30 mouse cellular contexts compared by ENCODE assay signal in the genomic region with DNA sequence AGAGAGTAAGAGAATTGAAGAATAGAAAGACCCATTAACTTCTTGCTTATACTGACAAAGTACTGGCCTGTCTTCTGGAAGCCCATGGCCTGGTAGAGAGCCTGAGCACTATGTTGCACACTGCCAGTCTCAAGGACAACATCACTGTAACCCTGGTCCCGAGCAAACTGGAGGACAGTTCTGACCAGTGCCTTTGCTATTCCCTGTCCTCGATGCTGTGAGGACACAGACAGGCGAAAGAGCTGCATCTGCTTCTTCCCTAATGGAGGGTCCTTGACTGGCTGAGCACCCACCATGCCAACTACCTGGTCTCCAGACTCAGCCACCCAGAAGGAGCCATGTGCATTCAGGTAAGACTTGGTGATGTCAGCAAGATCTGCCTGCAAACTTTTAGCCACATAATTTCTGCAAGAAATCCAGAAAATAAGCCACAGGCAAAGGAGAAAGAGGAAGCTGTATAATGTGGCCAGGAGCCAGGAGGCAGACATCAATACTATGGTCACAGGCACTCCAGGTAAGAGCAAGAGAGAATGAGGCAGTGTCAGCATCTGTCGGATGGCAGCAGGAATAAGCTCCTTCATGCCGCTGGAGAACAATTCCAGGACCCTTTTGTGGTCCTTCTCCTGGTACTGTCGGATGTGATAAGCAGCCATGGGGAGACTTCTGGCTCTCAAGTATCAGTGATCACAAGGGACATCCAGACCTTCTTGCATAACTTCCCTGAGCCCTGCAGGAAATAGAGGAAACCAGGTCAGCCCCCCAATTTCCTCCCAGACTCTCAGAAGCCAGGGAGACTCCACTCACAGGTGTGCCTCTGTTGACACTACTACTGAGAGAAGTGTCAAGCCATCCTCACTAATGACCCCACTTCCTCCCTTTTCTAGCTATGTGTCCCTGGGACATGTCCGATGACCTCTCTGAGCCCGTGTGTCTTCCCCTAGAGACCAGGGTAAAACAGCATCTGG. TPM values are rescaled to one million over a fixed set of nuclear protein-coding genes. Genes with fewer than 3 reads are reported as not detected.
DNase-seq lines count a peak whose midpoint lies in the region; ATAC-seq and TF ChIP-seq lines count a peak whose summit lies in the region.
"Had no signal": no experiment of that assay in that cellular context is flagged by ENCODE, and none has a peak within 500 bp of the region (broad histone marks: within the 10 kb centered on the region; RNA-seq: fewer than 3 reads in every experiment).

No protein-coding gene starts in this region.

- ATAC-seq in hematopoietic stem cell, adult 5-6 weeks (replicated peaks in 1 of 2; ENCODE audit: insufficient read depth in 1 of 2, low FRiP score in 2 of 2, low TSS enrichment in 1 of 2, low read depth in 1 of 2, poor library complexity in 2 of 2, severe bottlenecking in 2 of 2): peak; percentile 56 to 82
- no peak for ATAC-seq in forebrain, embryonic 15.5 days (replicated peaks)
- ATAC-seq: CD4-positive, CD25-positive, alpha-beta regulatory T cell, adult 4 months; forebrain, embryonic 16.5 days; hindbrain, embryonic 16.5 days; intestine, embryonic 15.5 days; Patski had no signal

- TF ChIP-seq CTCF in MEL (IDR thresholded peaks at IDR 0.05 in 2 of 3, conservative IDR thresholded peaks at IDR 0.05 in 1 of 3; ENCODE audit: control insufficient read depth in 1 of 3, insufficient read depth in 1 of 3, low read depth in 2 of 3, low read length in 3 of 3, poor library complexity in 1 of 3, severe bottlenecking in 1 of 3): no peak

- no peak overlapping the region for H3K4me3 ChIP-seq in MEL (ENCODE audit: control insufficient read depth in 1 of 2, insufficient read depth in 1 of 2, low read depth in 2 of 2, low read length in 2 of 2)
- H3K4me3 ChIP-seq in forebrain, embryonic 15.5 days: no peak overlapping the region
- H3K4me3 ChIP-seq: embryonic facial prominence, embryonic 10.5 days; heart, embryonic 15.5 days; intestine, embryonic 15.5 days had no signal

- peak; percentile 90 for DNase-seq in heart, adult 11 months
- no peak for DNase-seq in heart, postnatal 10 days
- peak; percentile 29 for DNase-seq in MEL (ENCODE audit: low read depth, low spot score)
- DNase-seq in kidney, postnatal 10 days: peak; percentile 39
- DNase-seq in T-cell, adult 2 months (ENCODE audit: low spot score): no peak
- no peak for DNase-seq in right cerebral cortex, adult 18-20 months
- DNase-seq: cerebellum, adult 9-10 months; gastrocnemius, postnatal 14 days; heart, postnatal 4 days; lung, adult 18-20 months; lung, postnatal 10 days; right cerebral cortex, postnatal 14 days; spleen, adult 18-20 months; thymus, postnatal 25 days had no signal

- WGBS in forebrain, embryonic 15.5 days: 91% methylated on average over 8 of the region's 8 CpGs

- TF ChIP-seq EP300 in MEL (IDR thresholded peaks at IDR 0.05; ENCODE audit: low read depth in 1 of 2, low read length in 2 of 2): no peak

- H3K36me3 ChIP-seq in MEL (ENCODE audit: control insufficient read depth in 1 of 2, insufficient read depth in 2 of 2, low read length in 2 of 2): no peaks in the 10 kb centered on the region
- H3K36me3 ChIP-seq in forebrain, embryonic 15.5 days: no peaks in the 10 kb centered on the region
- H3K36me3 ChIP-seq: embryonic facial prominence, embryonic 10.5 days; heart, embryonic 15.5 days; intestine, embryonic 15.5 days had no signal

- no peaks in the 10 kb centered on the region for H3K9me3 ChIP-seq in MEL (replicated peaks; ENCODE audit: insufficient read depth, low read length)
- no peaks in the 10 kb centered on the region for H3K9me3 ChIP-seq in forebrain, embryonic 15.5 days
- H3K9me3 ChIP-seq: embryonic facial prominence, embryonic 10.5 days; heart, embryonic 15.5 days; intestine, embryonic 15.5 days had no signal

- H3K4me2 ChIP-seq in forebrain, embryonic 15.5 days (replicated peaks): no peak overlapping the region
- H3K4me2 ChIP-seq: heart, embryonic 15.5 days; intestine, embryonic 15.5 days; liver, embryonic 11.5 days; midbrain, embryonic 11.5 days had no signal

- no peaks in the 10 kb centered on the region; a peak in 1 of 4 replicates for H3K27me3 ChIP-seq in MEL (ENCODE audit: control insufficient read depth in 1 of 2, insufficient read depth in 2 of 2, low read length in 2 of 2)
- H3K27me3 ChIP-seq in forebrain, embryonic 15.5 days: no peaks in the 10 kb centered on the region
- H3K27me3 ChIP-seq: heart, embryonic 15.5 days; intestine, embryonic 15.5 days had no signal

- H3K4me1 ChIP-seq in MEL (ENCODE audit: control insufficient read depth in 1 of 2, insufficient read depth in 2 of 2, low read length in 2 of 2): no peaks in the 10 kb centered on the region
- no peaks in the 10 kb centered on the region for H3K4me1 ChIP-seq in forebrain, embryonic 15.5 days
- H3K4me1 ChIP-seq: embryonic facial prominence, embryonic 10.5 days; heart, embryonic 15.5 days; intestine, embryonic 15.5 days had no signal

- intact Hi-C loops in heart, postnatal 10 days (cut with DNase I): no loop called here

- H3K79me2 ChIP-seq in MEL (ENCODE audit: control insufficient read depth, insufficient read depth, low read length, poor library complexity): no peaks in the 10 kb centered on the region

- TF ChIP-seq RAD21 in MEL (IDR thresholded peaks at IDR 0.05; ENCODE audit: low read depth, low read length): no peak

- TF ChIP-seq POLR2A in MEL (IDR thresholded peaks at IDR 0.05; ENCODE audit: control insufficient read depth in 1 of 2, insufficient read depth in 1 of 2, low read depth in 1 of 2, low read length in 2 of 2, poor library complexity in 1 of 2): no peak

- H3K9ac ChIP-seq in MEL (ENCODE audit: control insufficient read depth, low read depth, low read length, poor library complexity, severe bottlenecking): no peak overlapping the region
- H3K9ac ChIP-seq in forebrain, embryonic 15.5 days (replicated peaks): no peak overlapping the region
- H3K9ac ChIP-seq: heart, embryonic 15.5 days; intestine, embryonic 15.5 days had no signal

- no peak overlapping the region for H3K27ac ChIP-seq in MEL (ENCODE audit: control insufficient read depth, low read depth, low read length)
- no peak overlapping the region for H3K27ac ChIP-seq in forebrain, embryonic 15.5 days (replicated peaks)
- H3K27ac ChIP-seq: embryonic facial prominence, embryonic 10.5 days; heart, embryonic 15.5 days; intestine, embryonic 15.5 days had no signal

TF ChIP-seq in MEL, 35 proteins besides CTCF, POLR2A, EP300 and RAD21:
- TF ChIP-seq MAX (IDR thresholded peaks at IDR 0.05; ENCODE audit: low read length): no peak
- no peak for TF ChIP-seq NRF1 (IDR thresholded peaks at IDR 0.05; ENCODE audit: insufficient read depth, low read depth, low read length, poor library complexity, severe bottlenecking)
- no peak for TF ChIP-seq MAFK (IDR thresholded peaks at IDR 0.05; ENCODE audit: borderline replicate concordance, low read depth, low read length)
- TF ChIP-seq SIN3A (IDR thresholded peaks at IDR 0.05; ENCODE audit: low read length): no peak

RNA-seq across cellular contexts. Expression of gene Nat8f2, which starts 0.9 kb away (rescaled TPM):
- total RNA-seq in heart, postnatal 10 days (2021): not detected
- total RNA-seq in MEL (2012; rRNA removed): 0.03 and 0.12 TPM in 2 replicates
- under 1 TPM in 1 of 2 experiments, not detected in 1; 0.06 TPM for polyA plus RNA-seq in MEL (2012; ENCODE audit: insufficient read depth in 1 of 2, insufficient read length in 2 of 2, low read depth in 1 of 2, low replicate concordance in 2 of 2, missing spikeins in 1 of 2)
- not detected in 2 replicates for total RNA-seq in hematopoietic stem cell, adult 5-6 weeks (2017)
- not detected in 2 replicates for polyA plus RNA-seq in forebrain, embryonic 15.5 days (2015; fragmentation: Nextera tagmentation; extraction: Ambion mirVana)
- total RNA-seq: heart, postnatal 4 days; midbrain, postnatal 0 days; neutrophil, adult 5-6 weeks had no signal
- polyA plus RNA-seq: CD4-positive, CD25-positive, alpha-beta regulatory T cell, adult 4 months; embryonic facial prominence, embryonic 10.5 days; forebrain, embryonic 16.5 days; heart, embryonic 15.5 days; hindbrain, embryonic 16.5 days; limb, embryonic 11.5 days; liver, embryonic 11.5 days; midbrain, embryonic 11.5 days had no signal

RNA-seq across cellular contexts. Expression of gene Nat8, which starts 36.1 kb away (rescaled TPM):
- total RNA-seq in heart, postnatal 10 days (2021): not detected
- total RNA-seq in MEL (2012; rRNA removed): not detected in 2 replicates
- polyA plus RNA-seq in MEL (2012; ENCODE audit: insufficient read depth in 1 of 2, insufficient read length in 2 of 2, low read depth in 1 of 2, low replicate concordance in 2 of 2, missing spikeins in 1 of 2): under 1 TPM in 1 of 2 experiments, not detected in 1; 0.10 TPM
- not detected in 2 replicates for total RNA-seq in hematopoietic stem cell, adult 5-6 weeks (2017)
- not detected in 2 replicates for polyA plus RNA-seq in forebrain, embryonic 15.5 days (2015; fragmentation: Nextera tagmentation; extraction: Ambion mirVana)
- total RNA-seq: gastrocnemius, postnatal 14 days; heart, adult 8-10 months; heart, postnatal 4 days; neutrophil, adult 5-6 weeks had no signal
- polyA plus RNA-seq: brain, embryonic 14.5 days; CD4-positive, CD25-positive, alpha-beta regulatory T cell, adult 4 months; embryonic facial prominence, embryonic 10.5 days; forebrain, embryonic 16.5 days; heart, embryonic 15.5 days; limb, embryonic 11.5 days; liver, embryonic 11.5 days; midbrain, embryonic 11.5 days had no signal

RNA-seq across cellular contexts. Expression of gene Nat8f4, which starts 36.7 kb away (rescaled TPM):
- 1 to 10 TPM in 1 of 2 experiments, under 1 TPM in 1; 0.98 to 1.1 TPM for total RNA-seq in heart, postnatal 10 days (2021)
- total RNA-seq in MEL (2012; rRNA removed): 2.3 and 3.0 TPM in 2 replicates
- 1 to 10 TPM in 1 of 2 experiments, not detected in 1; 2.6 TPM for polyA plus RNA-seq in MEL (2012; ENCODE audit: insufficient read depth in 1 of 2, insufficient read length in 2 of 2, low read depth in 1 of 2, low replicate concordance in 2 of 2, missing spikeins in 1 of 2)
- 1.8 and 4.4 TPM in 2 replicates for total RNA-seq in hematopoietic stem cell, adult 5-6 weeks (2017)
- polyA plus RNA-seq in forebrain, embryonic 15.5 days (2015; fragmentation: Nextera tagmentation; extraction: Ambion mirVana): 6.0 and 6.8 TPM in 2 replicates

RNA-seq across cellular contexts. Expression of gene Tprkb, which starts 43.7 kb away (rescaled TPM):
- total RNA-seq in heart, postnatal 10 days (2021): 10 to 100 TPM; 12.2 to 13.4 TPM
- total RNA-seq in MEL (2012; rRNA removed): 63.3 and 66.5 TPM in 2 replicates
- polyA plus RNA-seq in MEL (2012; ENCODE audit: insufficient read depth in 1 of 2, insufficient read length in 2 of 2, low read depth in 1 of 2, low replicate concordance in 2 of 2, missing spikeins in 1 of 2): 10 to 100 TPM; 85.1 to 87.6 TPM
- total RNA-seq in hematopoietic stem cell, adult 5-6 weeks (2017): 37.2 and 68.0 TPM in 2 replicates
- 48.6 and 49.1 TPM in 2 replicates for polyA plus RNA-seq in forebrain, embryonic 15.5 days (2015; fragmentation: Nextera tagmentation; extraction: Ambion mirVana)

RNA-seq across cellular contexts. Expression of gene Nat8f5, which starts 47.2 kb away (rescaled TPM):
- total RNA-seq in heart, postnatal 10 days (2021): not detected
- total RNA-seq in MEL (2012; rRNA removed): not detected in 2 replicates
- polyA plus RNA-seq in MEL (2012; ENCODE audit: insufficient read depth in 1 of 2, insufficient read length in 2 of 2, low read depth in 1 of 2, low replicate concordance in 2 of 2, missing spikeins in 1 of 2): not detected
- not detected in 2 replicates for total RNA-seq in hematopoietic stem cell, adult 5-6 weeks (2017)
- polyA plus RNA-seq in forebrain, embryonic 15.5 days (2015; fragmentation: Nextera tagmentation; extraction: Ambion mirVana): not detected in 2 replicates
- total RNA-seq: heart, adult 8-10 months; heart, postnatal 4 days; neutrophil, adult 5-6 weeks had no signal
- polyA plus RNA-seq: brain, embryonic 14.5 days; CD4-positive, CD25-positive, alpha-beta regulatory T cell, adult 4 months; embryonic facial prominence, embryonic 10.5 days; forebrain, embryonic 16.5 days; heart, embryonic 15.5 days; limb, embryonic 11.5 days; liver, embryonic 11.5 days; midbrain, embryonic 11.5 days; Patski had no signal

Comparison
In these comparisons a context has a peak if more than half of its experiments do, and no peak if none do; other contexts are left out.
1. DNase-seq: peak in heart, adult 11 months (single experiment), MEL (single experiment) and kidney, postnatal 10 days (single experiment); none in heart, postnatal 10 days (0 of 2), T-cell, adult 2 months (single experiment) and right cerebral cortex, adult 18-20 months (single experiment).